Mouse (Mus musculus): Measurements from ENCODE around the gene Gm6583. TPM values are rescaled to one million over a fixed set of nuclear protein-coding genes. Genes with fewer than 3 reads are reported as not detected.

Gm6583 gene
- polyA plus RNA-seq, 1 experiment = 0.01 TPM

- peaks cover 18% of the 10 kb centered on the region for H3K4me1 ChIP-seq (ENCODE audit: control insufficient read depth)
- peaks cover 10% of the 10 kb centered on the region for H3K9me3 ChIP-seq (ENCODE audit: control insufficient read depth, low read length)
- H3K27me3 ChIP-seq (ENCODE audit: control insufficient read depth) = peaks cover 34% of the 10 kb centered on the region
Observed at GRCm38 (mm10) chr5:112389352-112389751, 33.5 kb upstream of the Gm6583 start.

GRCm38 (mm10) chr5:112385973-112386372 lies 30.1 kb upstream of the Gm6583 start:
- H3K4me3 ChIP-seq (replicated peaks) = no peak overlapping the region
- no peak for TF ChIP-seq TAL1 (IDR thresholded peaks at IDR 0.05; ENCODE audit: low read length)
- TF ChIP-seq GATA1 (IDR thresholded peaks at IDR 0.05; ENCODE audit: low read length) = no peak
- H3K27me3 ChIP-seq (ENCODE audit: control insufficient read depth) = peaks cover under 1% of the 10 kb centered on the region; the same call in 1 of the 2 replicates
- H3K36me3 ChIP-seq (ENCODE audit: control insufficient read depth) = no peaks in the 10 kb centered on the region
- H3K4me1 ChIP-seq (ENCODE audit: control insufficient read depth) = peaks cover 18% of the 10 kb centered on the region
- peaks cover 10% of the 10 kb centered on the region for H3K9me3 ChIP-seq (ENCODE audit: control insufficient read depth, low read length)

More at GRCm38 (mm10) chr5:112389352-112389751, 33.5 kb upstream of the Gm6583 start:
- H3K4me3 ChIP-seq (replicated peaks) = no peak overlapping the region
- no peaks in the 10 kb centered on the region for H3K36me3 ChIP-seq (ENCODE audit: control insufficient read depth)
- TF ChIP-seq TAL1 (IDR thresholded peaks at IDR 0.05; ENCODE audit: low read length) = no peak
- TF ChIP-seq GATA1 (IDR thresholded peaks at IDR 0.05; ENCODE audit: low read length) = no peak

DNA sequence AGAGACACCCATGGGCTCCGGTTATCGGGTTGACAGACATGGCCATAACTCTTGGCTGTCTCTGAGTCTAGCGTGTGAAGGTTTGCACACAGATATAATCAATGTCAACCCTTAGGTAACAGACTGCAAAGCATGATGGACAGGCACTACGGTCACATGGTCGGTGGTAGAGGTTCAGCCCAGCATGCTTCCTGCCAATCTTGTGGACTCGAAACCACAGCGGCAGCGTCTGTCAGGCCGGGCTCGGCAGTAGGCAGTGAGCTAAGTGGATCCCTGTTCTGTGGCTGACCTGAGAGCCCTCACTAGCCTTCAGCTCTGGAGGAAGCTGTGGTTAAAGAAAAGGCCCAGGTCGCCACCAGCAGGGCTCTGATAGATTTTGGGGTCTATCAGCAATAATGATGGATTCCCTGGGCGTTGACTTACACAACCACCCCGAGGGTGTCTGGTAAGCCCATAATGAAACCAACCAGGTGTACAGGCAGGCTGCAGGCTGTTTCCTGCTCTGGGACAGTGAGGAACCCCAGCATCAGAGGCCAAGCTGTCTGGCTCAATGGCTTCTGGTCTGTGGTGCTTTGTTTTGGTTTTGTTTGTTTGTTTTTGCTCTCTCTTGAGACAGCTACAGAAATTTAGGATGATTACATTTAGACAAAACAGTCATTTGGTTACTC lies 29.1 kb upstream of the Gm6583 start:
- TF ChIP-seq TAL1 (IDR thresholded peaks at IDR 0.05; ENCODE audit: low read length) (no peak), GATA1 (IDR thresholded peaks at IDR 0.05; ENCODE audit: low read length) (no peak)
- Histone ChIP-seq H3K36me3 (ENCODE audit: control insufficient read depth) (no peaks in the 10 kb centered on the region), H3K4me1 (ENCODE audit: control insufficient read depth) (peaks cover 18% of the 10 kb centered on the region), H3K27me3 (ENCODE audit: control insufficient read depth) (no peaks in the 10 kb centered on the region; the same call in 1 of the 2 replicates), H3K9me3 (ENCODE audit: control insufficient read depth, low read length) (peaks cover 10% of the 10 kb centered on the region), H3K4me3 (replicated peaks) (no peak overlapping the region)

DNA sequence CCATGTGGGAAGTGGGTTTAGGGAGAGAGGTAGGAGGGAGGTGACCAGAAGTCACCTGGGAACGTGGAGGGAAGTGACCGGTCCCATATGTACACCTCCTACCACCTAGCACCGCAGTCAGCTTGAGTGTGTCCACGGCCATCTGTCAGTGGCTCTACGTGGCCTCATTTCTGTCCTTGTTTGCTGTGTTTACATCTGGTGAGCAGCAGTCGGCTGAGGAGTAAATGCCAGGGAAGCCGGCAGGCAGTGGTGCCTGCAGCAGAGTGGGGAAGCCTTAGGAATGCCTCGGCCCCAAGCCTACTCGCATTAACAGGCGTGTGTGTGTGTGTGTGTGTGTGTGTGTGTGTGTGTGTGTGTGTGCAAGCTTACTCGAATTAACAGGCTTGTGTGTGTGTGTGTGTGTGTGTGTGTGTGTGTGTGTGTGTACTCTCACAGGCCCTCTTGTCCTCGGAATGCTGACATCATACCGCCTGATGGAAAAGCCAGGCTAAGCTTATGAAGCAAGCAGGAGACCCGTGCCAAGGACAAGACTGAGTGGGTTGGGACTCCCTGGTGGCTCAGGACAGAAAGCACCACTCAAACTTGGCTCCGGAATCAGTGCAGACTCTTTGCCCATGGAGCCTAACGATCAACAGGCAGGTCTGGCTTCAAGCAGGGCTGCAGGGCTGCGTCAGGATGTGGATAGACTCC lies 27.0 kb upstream of the Gm6583 start:
- TF ChIP-seq GATA1 (IDR thresholded peaks at IDR 0.05; ENCODE audit: low read length) = no peak
- TF ChIP-seq TAL1 (IDR thresholded peaks at IDR 0.05; ENCODE audit: low read length) = no peak
- H3K27me3 ChIP-seq (ENCODE audit: control insufficient read depth) = no peaks in the 10 kb centered on the region
- peaks cover 18% of the 10 kb centered on the region for H3K4me1 ChIP-seq (ENCODE audit: control insufficient read depth)

GRCm38 (mm10) chr5:112382042-112382441 lies 26.2 kb upstream of the Gm6583 start:
- H3K4me3 ChIP-seq (replicated peaks) = no peak overlapping the region
- H3K36me3 ChIP-seq (ENCODE audit: control insufficient read depth) = peaks cover 13% of the 10 kb centered on the region
- TF ChIP-seq GATA1 (IDR thresholded peaks at IDR 0.05; ENCODE audit: low read length) (no peak), TAL1 (IDR thresholded peaks at IDR 0.05; ENCODE audit: low read length) (no peak)
- peaks cover 10% of the 10 kb centered on the region for H3K9me3 ChIP-seq (ENCODE audit: control insufficient read depth, low read length)
- H3K27me3 ChIP-seq (ENCODE audit: control insufficient read depth) = no peaks in the 10 kb centered on the region
- peaks cover 18% of the 10 kb centered on the region for H3K4me1 ChIP-seq (ENCODE audit: control insufficient read depth)

More for the DNA sequence above, 27.0 kb upstream of the Gm6583 start:
- Histone ChIP-seq H3K4me3 (replicated peaks) (no peak overlapping the region), H3K9me3 (ENCODE audit: control insufficient read depth, low read length) (peaks cover 10% of the 10 kb centered on the region), H3K36me3 (ENCODE audit: control insufficient read depth) (peaks cover 11% of the 10 kb centered on the region)

DNA sequence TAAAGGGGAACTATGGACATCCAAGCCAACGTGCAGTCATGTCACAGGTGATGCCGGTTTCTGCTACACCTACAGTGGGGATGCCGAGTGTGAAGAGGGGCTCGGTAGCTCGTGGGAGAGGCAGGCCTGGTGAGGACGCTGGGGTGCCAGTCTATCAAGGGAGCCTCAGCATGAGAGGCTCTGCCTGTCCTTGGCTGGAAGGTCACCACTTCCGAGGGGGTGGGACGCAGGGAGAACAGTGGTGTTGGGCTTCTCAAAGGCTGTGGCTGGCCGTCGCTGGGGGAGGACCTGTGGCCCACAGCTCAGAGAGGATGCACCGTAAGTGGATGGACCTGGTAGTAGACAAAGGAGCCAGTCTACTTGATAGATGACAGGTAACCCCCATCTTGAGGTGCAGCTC lies 25.3 kb upstream of the Gm6583 start:
- Histone ChIP-seq H3K9me3 (ENCODE audit: control insufficient read depth, low read length) (peaks cover 7% of the 10 kb centered on the region), H3K4me3 (replicated peaks) (no peak overlapping the region), H3K4me1 (ENCODE audit: control insufficient read depth) (peaks cover 15% of the 10 kb centered on the region), H3K36me3 (ENCODE audit: control insufficient read depth) (peaks cover 15% of the 10 kb centered on the region), H3K27me3 (ENCODE audit: control insufficient read depth) (no peaks in the 10 kb centered on the region)
- TF ChIP-seq GATA1 (IDR thresholded peaks at IDR 0.05; ENCODE audit: low read length) (no peak), TAL1 (IDR thresholded peaks at IDR 0.05; ENCODE audit: low read length) (no peak)

- TF ChIP-seq TAL1 (IDR thresholded peaks at IDR 0.05; ENCODE audit: low read length) (no peak), GATA1 (IDR thresholded peaks at IDR 0.05; ENCODE audit: low read length) (no peak)
- peaks cover 38% of the 10 kb centered on the region for H3K36me3 ChIP-seq (ENCODE audit: control insufficient read depth)
Observed at GRCm38 (mm10) chr5:112378716-112379115, 22.9 kb upstream of the Gm6583 start.

GRCm38 (mm10) chr5:112377380-112377779 lies 21.5 kb upstream of the Gm6583 start:
- no peaks in the 10 kb centered on the region for H3K9me3 ChIP-seq (ENCODE audit: control insufficient read depth, low read length)
- no peak for TF ChIP-seq TAL1 (IDR thresholded peaks at IDR 0.05; ENCODE audit: low read length)
- no peak for TF ChIP-seq GATA1 (IDR thresholded peaks at IDR 0.05; ENCODE audit: low read length)
- peaks cover 50% of the 10 kb centered on the region for H3K36me3 ChIP-seq (ENCODE audit: control insufficient read depth)
- peaks cover 2% of the 10 kb centered on the region; the same call in 1 of the 2 replicates for H3K4me1 ChIP-seq (ENCODE audit: control insufficient read depth)
- no peaks in the 10 kb centered on the region for H3K27me3 ChIP-seq (ENCODE audit: control insufficient read depth)
- H3K4me3 ChIP-seq (replicated peaks) = no peak overlapping the region

More at GRCm38 (mm10) chr5:112378716-112379115, 22.9 kb upstream of the Gm6583 start:
- Histone ChIP-seq H3K4me3 (replicated peaks) (no peak overlapping the region), H3K9me3 (ENCODE audit: control insufficient read depth, low read length) (no peaks in the 10 kb centered on the region), H3K4me1 (ENCODE audit: control insufficient read depth) (peaks cover 2% of the 10 kb centered on the region; the same call in 1 of the 2 replicates), H3K27me3 (ENCODE audit: control insufficient read depth) (no peaks in the 10 kb centered on the region)

DNA sequence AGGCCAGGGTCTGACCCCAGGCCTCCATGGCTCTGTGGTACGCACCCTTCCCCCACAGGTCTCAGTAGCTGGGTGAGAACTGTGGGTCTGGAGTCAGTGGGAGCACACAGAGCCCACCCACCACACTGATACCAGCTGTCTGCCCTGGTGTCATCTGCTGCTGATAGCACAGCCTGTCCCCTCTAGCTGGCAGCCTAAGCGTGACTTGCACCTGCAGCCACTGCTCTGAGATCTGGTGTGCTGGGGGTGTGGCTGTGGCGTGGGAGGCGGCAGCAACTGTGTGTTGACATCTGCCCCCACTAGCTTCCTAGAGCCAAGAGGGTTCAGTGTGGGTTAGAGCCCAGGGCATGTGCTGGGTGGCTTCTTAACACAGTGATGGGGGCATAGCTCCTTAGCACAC lies 20.3 kb upstream of the Gm6583 start:
- Histone ChIP-seq H3K4me1 (ENCODE audit: control insufficient read depth) (peaks cover 2% of the 10 kb centered on the region; the same call in 1 of the 2 replicates), H3K36me3 (ENCODE audit: control insufficient read depth) (peaks cover 58% of the 10 kb centered on the region), H3K9me3 (ENCODE audit: control insufficient read depth, low read length) (no peaks in the 10 kb centered on the region), H3K27me3 (ENCODE audit: control insufficient read depth) (no peaks in the 10 kb centered on the region), H3K4me3 (replicated peaks) (no peak overlapping the region)
- TF ChIP-seq TAL1 (IDR thresholded peaks at IDR 0.05; ENCODE audit: low read length) = no peak
- TF ChIP-seq GATA1 (IDR thresholded peaks at IDR 0.05; ENCODE audit: low read length) = no peak
